Mouse (Mus musculus): ENCODE results near the gene Ifi35. TPM values are rescaled to one million over a fixed set of nuclear protein-coding genes. Genes with fewer than 3 reads are reported as not detected.

The Ifi35 gene
- total RNA-seq, 1 experiment: 9.1 TPM

DNA sequence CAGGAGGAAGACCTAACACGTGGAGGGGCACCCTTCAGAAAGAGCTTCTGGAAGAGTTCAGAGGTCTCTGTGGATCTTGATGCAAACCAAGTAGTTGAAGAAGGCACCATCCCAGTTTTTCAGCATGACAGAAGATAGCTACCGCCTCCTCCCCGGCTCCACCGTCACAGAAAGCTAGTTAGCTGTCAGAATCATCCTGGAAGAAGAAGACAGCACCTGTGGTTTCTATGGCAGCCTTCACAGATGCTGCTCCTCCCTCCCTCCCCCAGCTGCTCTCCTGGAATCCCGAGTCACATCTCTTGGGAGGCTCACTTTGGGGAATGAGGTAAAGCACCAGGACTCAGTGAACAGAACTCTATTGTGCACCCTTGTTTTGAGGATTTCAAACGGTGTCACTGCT is 29.2 kb upstream of the Ifi35 start:
- in situ Hi-C loops (cut with MboI; ENCODE audit: low sequenced_read_pairs in 2 of 2, unreplicated experiment in 2 of 2): no loop called here
- no peak overlapping the region for H3K27ac ChIP-seq (ENCODE audit: insufficient read depth, low read depth, low read length, poor library complexity, severe bottlenecking)
- H3K4me1 ChIP-seq (ENCODE audit: control insufficient read depth in 2 of 2, insufficient read depth in 2 of 2, low read length in 2 of 2, poor library complexity in 1 of 2): peaks cover 4 to 13% of the 10 kb centered on the region in 2 experiments; a peak in 2 of 4 replicates
- no peak for DNase-seq (ENCODE audit: low read depth, low spot score)
- peaks cover under 1% of the 10 kb centered on the region for H3K36me3 ChIP-seq (ENCODE audit: control insufficient read depth, insufficient read depth, low read length, poor library complexity, severe bottlenecking)
- no peaks in the 10 kb centered on the region for H3K9me3 ChIP-seq (ENCODE audit: control insufficient read depth, insufficient read depth, low read depth, low read length)
- no peak overlapping the region for H3K9ac ChIP-seq (ENCODE audit: insufficient read depth, low read depth, low read length, poor library complexity, severe bottlenecking)
- TF ChIP-seq MAFK (IDR thresholded peaks at IDR 0.05; ENCODE audit: insufficient read depth, low read depth, low read length): no peak
- TF ChIP-seq CHD2 (IDR thresholded peaks at IDR 0.05; ENCODE audit: low read depth, low read length): no peak
- TF ChIP-seq ZNF384 (IDR thresholded peaks at IDR 0.05; ENCODE audit: low read depth, low read length): no peak
- TF ChIP-seq ZC3H11A (IDR thresholded peaks at IDR 0.05; ENCODE audit: borderline replicate concordance, low read depth, low read length): no peak
- TF ChIP-seq HCFC1 (IDR thresholded peaks at IDR 0.05; ENCODE audit: borderline replicate concordance, insufficient read depth, low read length): no peak
- no peak overlapping the region for H3K4me3 ChIP-seq (ENCODE audit: insufficient read depth in 1 of 2, low read depth in 1 of 2, low read length in 2 of 2, poor library complexity in 1 of 2, severe bottlenecking in 1 of 2)

DNA sequence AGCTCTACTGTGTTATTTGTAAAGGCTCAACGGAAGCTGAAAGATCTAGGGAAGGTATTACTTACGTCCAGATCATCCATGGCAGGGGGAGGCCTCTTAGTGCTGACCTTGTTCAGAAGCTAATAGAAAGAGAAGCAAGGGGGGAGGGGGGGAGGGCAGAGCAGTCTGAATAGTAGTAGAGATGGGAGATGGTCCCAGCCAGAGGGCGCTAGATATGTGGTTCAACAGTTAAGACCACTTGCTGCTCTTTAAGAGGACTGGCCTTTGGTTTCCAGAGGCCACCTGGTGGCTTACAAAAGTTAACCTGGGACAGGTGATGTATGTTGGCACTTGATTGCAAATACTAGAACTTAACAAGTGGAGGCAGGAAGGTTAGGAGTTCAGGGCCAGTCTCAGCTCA is 28.6 kb upstream of the Ifi35 start:
- Histone ChIP-seq H3K36me3 (ENCODE audit: control insufficient read depth, insufficient read depth, low read length, poor library complexity, severe bottlenecking) (no peaks in the 10 kb centered on the region), H3K4me3 (ENCODE audit: insufficient read depth in 1 of 2, low read depth in 1 of 2, low read length in 2 of 2, poor library complexity in 1 of 2, severe bottlenecking in 1 of 2) (no peak overlapping the region), H3K9ac (ENCODE audit: insufficient read depth, low read depth, low read length, poor library complexity, severe bottlenecking) (no peak overlapping the region), H3K4me1 (ENCODE audit: control insufficient read depth in 2 of 2, insufficient read depth in 2 of 2, low read length in 2 of 2, poor library complexity in 1 of 2) (peaks cover 4 to 15% of the 10 kb centered on the region in 2 experiments; a peak in 2 of 4 replicates), H3K9me3 (ENCODE audit: control insufficient read depth, insufficient read depth, low read depth, low read length) (no peaks in the 10 kb centered on the region), H3K27ac (ENCODE audit: insufficient read depth, low read depth, low read length, poor library complexity, severe bottlenecking) (no peak overlapping the region)
- DNase-seq (ENCODE audit: low read depth, low spot score): no peak
- no peak for TF ChIP-seq MAFK (IDR thresholded peaks at IDR 0.05; ENCODE audit: insufficient read depth, low read depth, low read length)
- no peak for TF ChIP-seq CHD2 (IDR thresholded peaks at IDR 0.05; ENCODE audit: low read depth, low read length)
- no peak for TF ChIP-seq ZNF384 (IDR thresholded peaks at IDR 0.05; ENCODE audit: low read depth, low read length)
- TF ChIP-seq ZC3H11A (IDR thresholded peaks at IDR 0.05; ENCODE audit: borderline replicate concordance, low read depth, low read length): no peak
- no peak for TF ChIP-seq HCFC1 (IDR thresholded peaks at IDR 0.05; ENCODE audit: borderline replicate concordance, insufficient read depth, low read length)
- in situ Hi-C loops (cut with MboI; ENCODE audit: low sequenced_read_pairs in 2 of 2, unreplicated experiment in 2 of 2): no loop called here

DNA sequence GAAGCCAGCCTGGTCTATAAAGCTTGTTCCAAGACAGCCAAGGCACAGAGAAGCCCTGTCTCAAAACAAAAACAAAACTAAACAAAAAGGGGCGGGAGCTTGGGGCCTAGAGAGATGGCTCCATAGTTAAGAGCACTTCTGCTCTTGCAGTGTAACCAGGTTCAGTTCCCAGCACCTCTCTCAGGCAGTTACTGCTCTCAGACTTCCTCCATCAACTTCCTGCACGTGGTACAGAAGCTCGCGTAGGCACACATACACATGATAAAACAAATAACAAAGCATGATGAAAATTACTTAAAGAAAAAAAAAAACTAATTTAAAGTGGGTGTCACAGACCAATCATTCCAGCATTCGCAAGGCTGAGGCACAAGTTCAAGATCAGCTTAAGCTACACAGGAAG is 28.1 kb upstream of the Ifi35 start:
- no peak overlapping the region for H3K27ac ChIP-seq (ENCODE audit: insufficient read depth, low read depth, low read length, poor library complexity, severe bottlenecking)
- H3K4me1 ChIP-seq (ENCODE audit: control insufficient read depth in 2 of 2, insufficient read depth in 2 of 2, low read length in 2 of 2, poor library complexity in 1 of 2): peaks cover 4 to 15% of the 10 kb centered on the region in 2 experiments; a peak in 2 of 4 replicates
- no peak overlapping the region for H3K4me3 ChIP-seq (ENCODE audit: insufficient read depth in 1 of 2, low read depth in 1 of 2, low read length in 2 of 2, poor library complexity in 1 of 2, severe bottlenecking in 1 of 2)
- in situ Hi-C loops (cut with MboI; ENCODE audit: low sequenced_read_pairs in 2 of 2, unreplicated experiment in 2 of 2): no loop called here
- no peaks in the 10 kb centered on the region for H3K36me3 ChIP-seq (ENCODE audit: control insufficient read depth, insufficient read depth, low read length, poor library complexity, severe bottlenecking)
- DNase-seq (ENCODE audit: low read depth, low spot score): no peak
- H3K9ac ChIP-seq (ENCODE audit: insufficient read depth, low read depth, low read length, poor library complexity, severe bottlenecking): no peak overlapping the region
- TF ChIP-seq ZC3H11A (IDR thresholded peaks at IDR 0.05; ENCODE audit: borderline replicate concordance, low read depth, low read length) (no peak), ZNF384 (IDR thresholded peaks at IDR 0.05; ENCODE audit: low read depth, low read length) (no peak), CHD2 (IDR thresholded peaks at IDR 0.05; ENCODE audit: low read depth, low read length) (no peak), MAFK (IDR thresholded peaks at IDR 0.05; ENCODE audit: insufficient read depth, low read depth, low read length) (no peak), HCFC1 (IDR thresholded peaks at IDR 0.05; ENCODE audit: borderline replicate concordance, insufficient read depth, low read length) (no peak)
- no peaks in the 10 kb centered on the region for H3K9me3 ChIP-seq (ENCODE audit: control insufficient read depth, insufficient read depth, low read depth, low read length)

DNA sequence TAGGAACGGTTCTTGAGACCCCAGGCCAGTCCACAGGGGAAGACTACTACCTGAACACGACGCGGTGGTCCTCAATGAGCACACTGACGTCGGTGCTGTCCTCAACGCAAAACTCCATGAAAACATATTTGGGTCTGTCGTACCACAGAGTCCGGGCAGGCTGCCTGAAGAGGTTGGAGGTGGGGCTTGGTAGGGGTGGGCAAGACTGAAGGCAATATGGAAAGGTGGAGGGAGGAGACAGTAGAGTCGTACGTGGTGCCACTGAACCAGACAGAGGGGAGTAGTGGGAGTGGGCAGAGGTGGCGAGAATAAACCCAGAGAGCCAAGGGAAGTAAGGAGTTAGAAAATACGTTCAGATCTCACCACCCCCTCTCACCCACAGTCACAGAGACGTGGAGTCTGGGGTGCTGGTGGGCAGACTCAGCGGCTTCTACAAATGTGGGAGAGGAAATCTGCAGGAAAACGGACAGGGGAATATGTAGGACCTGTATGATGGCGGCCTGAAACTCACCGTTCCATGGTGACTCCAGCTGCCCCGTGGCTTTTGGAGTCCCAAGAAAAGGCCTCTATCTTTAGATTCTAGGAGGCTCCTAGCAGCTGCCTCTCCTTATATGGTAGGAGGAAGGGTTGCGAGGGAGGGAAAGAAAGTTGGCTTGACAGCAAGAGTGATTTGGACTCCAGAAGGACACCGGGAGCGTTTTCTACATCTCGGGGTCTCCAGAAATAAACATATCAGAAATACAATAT is 23.9 kb upstream of the Ifi35 start, which contains the start of gene Gm27029:
TSS of gene Gm27029 (minus strand) at position 692 of the 747 bp plus-strand sequence.
- DNase-seq (ENCODE audit: low read depth, low spot score): no peak
- peak within 1 kb of the TSS; percentile 32 for H3K27ac ChIP-seq (ENCODE audit: insufficient read depth, low read depth, low read length, poor library complexity, severe bottlenecking)
- no peaks in the 10 kb centered on the region for H3K36me3 ChIP-seq (ENCODE audit: control insufficient read depth, insufficient read depth, low read length, poor library complexity, severe bottlenecking)
- peaks cover 2 to 9% of the 10 kb centered on the region in 2 experiments; a peak in 2 of 4 replicates for H3K4me1 ChIP-seq (ENCODE audit: control insufficient read depth in 2 of 2, insufficient read depth in 2 of 2, low read length in 2 of 2, poor library complexity in 1 of 2)
- peak within 1 kb of the TSS; percentile 80 for H3K9ac ChIP-seq (ENCODE audit: insufficient read depth, low read depth, low read length, poor library complexity, severe bottlenecking)
- in situ Hi-C loops (cut with MboI; ENCODE audit: low sequenced_read_pairs in 2 of 2, unreplicated experiment in 2 of 2): no loop called here
- H3K4me3 ChIP-seq (ENCODE audit: insufficient read depth in 1 of 2, low read depth in 1 of 2, low read length in 2 of 2, poor library complexity in 1 of 2, severe bottlenecking in 1 of 2): peak within 1 kb of the TSS; percentile 80 to 89
- H3K9me3 ChIP-seq (ENCODE audit: control insufficient read depth, insufficient read depth, low read depth, low read length): no peaks in the 10 kb centered on the region
- peak; percentile 38; the same call in 1 of the 2 replicates for TF ChIP-seq HCFC1 (IDR thresholded peaks at IDR 0.05; ENCODE audit: borderline replicate concordance, insufficient read depth, low read length)
- TF ChIP-seq ZC3H11A (IDR thresholded peaks at IDR 0.05; ENCODE audit: borderline replicate concordance, low read depth, low read length): no peak
- no peak for TF ChIP-seq MAFK (IDR thresholded peaks at IDR 0.05; ENCODE audit: insufficient read depth, low read depth, low read length)
- TF ChIP-seq CHD2 (IDR thresholded peaks at IDR 0.05; ENCODE audit: low read depth, low read length): no peak
- TF ChIP-seq ZNF384 (IDR thresholded peaks at IDR 0.05; ENCODE audit: low read depth, low read length): no peak

Data from ES-E14 (cell line).